Comparison of ENCODE assay signal across 9 mouse cellular contexts in genomic region chr9:66917892-66918255, GRCm38 (mm10). TPM values are rescaled to one million over a fixed set of nuclear protein-coding genes. Genes with fewer than 3 reads are reported as not detected.
A peak's percentile ranks its signal among the peaks of the same experiment; 100 is the strongest.
DNase-seq lines count a peak whose midpoint lies in the region; ATAC-seq and TF ChIP-seq lines count a peak whose summit lies in the region.
"Had no signal": no experiment of that assay in that cellular context is flagged by ENCODE, and none has a peak within 500 bp of the region (broad histone marks: within the 10 kb centered on the region; RNA-seq: fewer than 3 reads in every experiment).

No protein-coding gene starts in this region.

- TF ChIP-seq POLR2A in limb, embryonic 14.5 days (IDR thresholded peaks at IDR 0.05; ENCODE audit: borderline replicate concordance, extremely low read depth, insufficient read depth, insufficient read length) = no peak

- H3K36me3 ChIP-seq in heart, embryonic 10.5 days = peaks cover 2% of the 10 kb centered on the region; the same call in 1 of the 2 replicates
- H3K36me3 ChIP-seq in megakaryocyte, embryonic 14.5 days (replicated peaks; ENCODE audit: low read length) = peaks cover 29% of the 10 kb centered on the region
- H3K36me3 ChIP-seq in limb, embryonic 14.5 days (ENCODE audit: control insufficient read depth, insufficient read depth, low read length) = no peaks in the 10 kb centered on the region
- H3K36me3 ChIP-seq in stomach, embryonic 16.5 days (ENCODE audit: control insufficient read depth, insufficient read depth, low read length) = no peaks in the 10 kb centered on the region

- H3K9me3 ChIP-seq in heart, embryonic 10.5 days = no peaks in the 10 kb centered on the region
- no peaks in the 10 kb centered on the region; the same call in 1 of the 2 replicates for H3K9me3 ChIP-seq in megakaryocyte, embryonic 14.5 days
- H3K9me3 ChIP-seq in limb, embryonic 14.5 days (ENCODE audit: control insufficient read depth, low read length) = no peaks in the 10 kb centered on the region
- H3K9me3 ChIP-seq in stomach, embryonic 16.5 days (replicated peaks; ENCODE audit: control insufficient read depth, low read length) = 0 out of 2 replicates have a peak, but pooled peaks cover 3% of the 10 kb centered on the region

- no peak overlapping the region for H3K9ac ChIP-seq in limb, embryonic 14.5 days (ENCODE audit: low read depth, low read length, severe bottlenecking)
- H3K9ac ChIP-seq in stomach, embryonic 16.5 days (ENCODE audit: low read length) = no peak overlapping the region

- DNase-seq in heart, embryonic 10.5 days (ENCODE audit: low spot score) = peak; percentile 20
- no peak for DNase-seq in heart, postnatal 25 days (ENCODE audit: low spot score)
- no peak for DNase-seq in limb, embryonic 14.5 days (ENCODE audit: low spot score)
- no peak for DNase-seq in embryo, embryonic 11 days
- no peak for DNase-seq in left cerebral cortex, postnatal 25 days (ENCODE audit: low spot score in 2 of 2)
- DNase-seq: adrenal gland, postnatal 25 days had no signal

- WGBS in heart, embryonic 10.5 days = 73% methylated on average over 1 of the region's 1 CpGs
- 71% methylated on average over 1 of the region's 1 CpGs for WGBS in limb, embryonic 14.5 days
- WGBS in stomach, embryonic 16.5 days = 60% methylated on average over 1 of the region's 1 CpGs

- H3K4me3 ChIP-seq in heart, embryonic 10.5 days = 0 out of 2 replicates have a peak overlapping the region, but pooled peaks have one; percentile 95
- peak overlapping the region; percentile 100 for H3K4me3 ChIP-seq in megakaryocyte, embryonic 14.5 days (replicated peaks)
- H3K4me3 ChIP-seq in limb, embryonic 14.5 days (replicated peaks; ENCODE audit: low read length) = peak overlapping the region; percentile 65
- no peak overlapping the region; the same call in 1 of the 2 replicates for H3K4me3 ChIP-seq in stomach, embryonic 16.5 days (replicated peaks; ENCODE audit: low read length)

- no peaks in the 10 kb centered on the region for H3K27me3 ChIP-seq in heart, embryonic 10.5 days (ENCODE audit: insufficient read depth, poor library complexity, severe bottlenecking)
- H3K27me3 ChIP-seq in megakaryocyte, embryonic 14.5 days (replicated peaks) = no peaks in the 10 kb centered on the region
- no peaks in the 10 kb centered on the region for H3K27me3 ChIP-seq in limb, embryonic 14.5 days (ENCODE audit: control insufficient read depth, insufficient read depth, low read length)
- no peaks in the 10 kb centered on the region for H3K27me3 ChIP-seq in stomach, embryonic 16.5 days (ENCODE audit: control insufficient read depth, insufficient read depth, low read length)

- peak overlapping the region; percentile 79 for H3K4me2 ChIP-seq in limb, embryonic 14.5 days (replicated peaks; ENCODE audit: low read depth, low read length, severe bottlenecking)
- H3K4me2 ChIP-seq in stomach, embryonic 16.5 days (ENCODE audit: low read depth, low read length) = peak overlapping the region; percentile 83

- no peak for ATAC-seq in megakaryocyte, adult 5-6 weeks (ENCODE audit: poor library complexity, severe bottlenecking)
- ATAC-seq in limb, embryonic 14.5 days (ENCODE audit: low FRiP score, low read depth) = no peak
- no peak for ATAC-seq in stomach, embryonic 16.5 days (ENCODE audit: insufficient read depth, low FRiP score)

- H3K27ac ChIP-seq in heart, embryonic 10.5 days = no peak overlapping the region
- H3K27ac ChIP-seq in limb, embryonic 14.5 days (replicated peaks; ENCODE audit: low read depth, low read length) = no peak overlapping the region
- H3K27ac ChIP-seq in stomach, embryonic 16.5 days (ENCODE audit: low read length) = no peak overlapping the region

- intact Hi-C loops in heart, postnatal 25 days (cut with DNase I) = loop anchor here (5.0 kb wide), 1 partner anchor 41 kb away; no protein-coding TSS in a partner anchor
- intact Hi-C loops in left cerebral cortex, postnatal 25 days (cut with DNase I) = loop anchor here (2.0 to 5.0 kb wide), 2 partner anchors 41 to 57 kb away; partner anchors contain the start of gene Lactb

- H3K4me1 ChIP-seq in heart, embryonic 10.5 days = peaks cover 36% of the 10 kb centered on the region
- H3K4me1 ChIP-seq in megakaryocyte, embryonic 14.5 days = peaks cover 61% of the 10 kb centered on the region
- H3K4me1 ChIP-seq in limb, embryonic 14.5 days (ENCODE audit: control insufficient read depth, insufficient read depth, low read length) = peaks cover 10% of the 10 kb centered on the region
- H3K4me1 ChIP-seq in stomach, embryonic 16.5 days (ENCODE audit: control insufficient read depth, insufficient read depth, low read length) = peaks cover 29% of the 10 kb centered on the region

RNA-seq across cellular contexts. Expression of gene Rab8b, which starts 1.6 kb away (rescaled TPM):
- polyA plus RNA-seq in heart, embryonic 10.5 days (2016; fragmentation: Nextera tagmentation; extraction: Ambion mirVana) = 21.1 and 21.3 TPM in 2 replicates
- total RNA-seq in heart, postnatal 25 days (2021) = 1 to 10 TPM; 8.9 to 9.9 TPM
- polyA plus RNA-seq in megakaryocyte, embryonic 14.5 days (2012; ENCODE audit: insufficient read depth, low replicate concordance) = 3.2 TPM in 1 of 2 replicates, not detected in the other
- 78.2 and 82.1 TPM in 2 replicates for total RNA-seq in megakaryocyte, adult 5-6 weeks (2015)
- 141 and 154 TPM in 2 replicates for total RNA-seq in megakaryocyte, adult 5-6 weeks (2017)
- 14.3 and 15.1 TPM in 2 replicates for polyA plus RNA-seq in limb, embryonic 14.5 days (2012; rRNA removed)
- 15.4 and 16.8 TPM in 2 replicates for polyA plus RNA-seq in limb, embryonic 14.5 days (2014; fragmentation: Nextera tagmentation; extraction: Ambion mirVana)
- 27.4 and 28.6 TPM in 2 replicates for polyA plus RNA-seq in stomach, embryonic 16.5 days (2015; fragmentation: Nextera tagmentation; extraction: Ambion mirVana)
- total RNA-seq in left cerebral cortex, postnatal 25 days (2021) = 10 to 100 TPM; 27.2 to 31.0 TPM

RNA-seq across cellular contexts. Expression of gene Rps27l, which starts 28.0 kb away (rescaled TPM):
- polyA plus RNA-seq in heart, embryonic 10.5 days (2016; fragmentation: Nextera tagmentation; extraction: Ambion mirVana) = 626 and 705 TPM in 2 replicates
- 100 to 1,000 TPM; 180 to 195 TPM for total RNA-seq in heart, postnatal 25 days (2021)
- polyA plus RNA-seq in megakaryocyte, embryonic 14.5 days (2012; ENCODE audit: insufficient read depth, low replicate concordance) = 23.8 and 219 TPM in 2 replicates
- total RNA-seq in megakaryocyte, adult 5-6 weeks (2015) = 368 and 391 TPM in 2 replicates
- 149 and 154 TPM in 2 replicates for total RNA-seq in megakaryocyte, adult 5-6 weeks (2017)
- polyA plus RNA-seq in limb, embryonic 14.5 days (2012; rRNA removed) = 196 and 292 TPM in 2 replicates
- 596 and 633 TPM in 2 replicates for polyA plus RNA-seq in limb, embryonic 14.5 days (2014; fragmentation: Nextera tagmentation; extraction: Ambion mirVana)
- 713 and 839 TPM in 2 replicates for polyA plus RNA-seq in stomach, embryonic 16.5 days (2015; fragmentation: Nextera tagmentation; extraction: Ambion mirVana)
- 10 to 100 TPM; 34.0 to 34.9 TPM for total RNA-seq in left cerebral cortex, postnatal 25 days (2021)

RNA-seq across cellular contexts. Expression of gene Lactb, which starts 57.4 kb away (rescaled TPM):
- polyA plus RNA-seq in heart, embryonic 10.5 days (2016; fragmentation: Nextera tagmentation; extraction: Ambion mirVana) = 10.1 and 11.4 TPM in 2 replicates
- 10 to 100 TPM; 21.2 to 22.5 TPM for total RNA-seq in heart, postnatal 25 days (2021)
- 8.5 TPM in 2 replicates for polyA plus RNA-seq in megakaryocyte, embryonic 14.5 days (2012; ENCODE audit: insufficient read depth, low replicate concordance)
- 52.5 and 58.1 TPM in 2 replicates for total RNA-seq in megakaryocyte, adult 5-6 weeks (2015)
- 40.7 and 44.6 TPM in 2 replicates for total RNA-seq in megakaryocyte, adult 5-6 weeks (2017)
- 8.8 and 10.1 TPM in 2 replicates for polyA plus RNA-seq in limb, embryonic 14.5 days (2012; rRNA removed)
- 10.6 and 10.9 TPM in 2 replicates for polyA plus RNA-seq in limb, embryonic 14.5 days (2014; fragmentation: Nextera tagmentation; extraction: Ambion mirVana)
- polyA plus RNA-seq in stomach, embryonic 16.5 days (2015; fragmentation: Nextera tagmentation; extraction: Ambion mirVana) = 6.2 and 7.8 TPM in 2 replicates
- 10 to 100 TPM; 18.7 to 20.5 TPM for total RNA-seq in left cerebral cortex, postnatal 25 days (2021)
